Mouse (Mus musculus): Measurements from ENCODE around the gene Abhd13.

GRCm38 (mm10) chr8:10040866-10041265, 63.4 kb downstream of the Abhd13 start:
- TF ChIP-seq CTCF (IDR thresholded peaks at IDR 0.05; ENCODE audit: low read depth) (no peak), EP300 (optimal IDR thresholded peaks at IDR 0.05) (no peak)

All from stomach, postnatal 0 days (tissue).